Mouse (Mus musculus) MEL (cell line): ENCODE results near the gene Rps15. TPM values are rescaled to one million over a fixed set of nuclear protein-coding genes. Genes with fewer than 3 reads are reported as not detected.

Experiments
- DNase-seq: peaks from one replicate; pipeline ENCODE4 v3.0.0; 2011; ENCODE audit warnings: low read depth, low spot score
- H3K27ac ChIP-seq: 2 replicates; pipeline ENCODE4 v1.5.1; 2012; ENCODE audit warnings: low read depth, mild to moderate bottlenecking, control low read depth, low read length, moderate library complexity; ENCODE audit not compliant: control insufficient read depth
- H3K27me3 ChIP-seq, 2 experiments: fragments of 150-350 bp in 1 of 2; sonication (generic) in 1 of 2; 2 replicates each; pipeline ENCODE4 v1.6.1; 2012; ENCODE audit warnings: low read length in 2 of 2, mild to moderate bottlenecking in 2 of 2, improper control_type of control experiment in 1 of 2, moderate library complexity in 1 of 2; ENCODE audit not compliant: insufficient read depth in 2 of 2, control insufficient read depth in 1 of 2
- H3K36me3 ChIP-seq, 2 experiments: 2 replicates each; pipeline ENCODE4 v1.6.1; 2012 to 2014; ENCODE audit warnings: low read length in 2 of 2, improper control_type of control experiment in 1 of 2, inconsistent platforms in 1 of 2, mild to moderate bottlenecking in 1 of 2; ENCODE audit not compliant: insufficient read depth in 2 of 2, control insufficient read depth in 1 of 2
- H3K4me1 ChIP-seq, 2 experiments: fragments of 150-350 bp in 1 of 2; sonication (generic) in 1 of 2; 2 replicates each; pipeline ENCODE4 v1.6.1; 2012; ENCODE audit warnings: low read length in 2 of 2, improper control_type of control experiment in 1 of 2, mild to moderate bottlenecking in 1 of 2; ENCODE audit not compliant: insufficient read depth in 2 of 2, control insufficient read depth in 1 of 2
- H3K4me3 ChIP-seq, 2 experiments: fragments of 150-350 bp in 1 of 2; sonication (generic) in 1 of 2; 2 replicates each; pipeline ENCODE4 v1.5.1; 2012; ENCODE audit warnings: low read depth in 2 of 2, low read length in 2 of 2, mild to moderate bottlenecking in 2 of 2, moderate library complexity in 2 of 2, control low read depth in 1 of 2, improper control_type of control experiment in 1 of 2; ENCODE audit not compliant: control insufficient read depth in 1 of 2, insufficient read depth in 1 of 2
- H3K79me2 ChIP-seq: 2 replicates; pipeline ENCODE4 v1.6.1; 2012; ENCODE audit warnings: mild to moderate bottlenecking, low read length, moderate library complexity; ENCODE audit not compliant: control insufficient read depth, poor library complexity, insufficient read depth
- H3K9ac ChIP-seq: 2 replicates; pipeline ENCODE4 v1.6.1; 2012; ENCODE audit warnings: low read depth, mild to moderate bottlenecking, control low read depth, low read length, moderate library complexity; ENCODE audit not compliant: control insufficient read depth, poor library complexity, severe bottlenecking
- H3K9me3 ChIP-seq: fragments of 150-350 bp; sonication (generic); replicated peaks from 2 replicates; pipeline ENCODE4 v1.6.1; 2012; ENCODE audit warnings: mild to moderate bottlenecking, low read length, improper control_type of control experiment, moderate library complexity; ENCODE audit not compliant: insufficient read depth
- CHD1 ChIP-seq: IDR thresholded peaks from 2 replicates; pipeline ENCODE4 v1.6.1; 2012; ENCODE audit warnings: low read depth, mild to moderate bottlenecking, inconsistent platforms, low read length, improper control_type of control experiment
- CTCF ChIP-seq, 3 experiments: IDR thresholded peaks in 2 of 3; conservative IDR thresholded peaks in 1 of 3; 2 replicates each; pipeline ENCODE4 v1.5.1; 2011 to 2012; ENCODE audit warnings: low read length in 3 of 3, low read depth in 2 of 3, mild to moderate bottlenecking in 2 of 3, improper control_type of control experiment in 1 of 3, inconsistent platforms in 1 of 3, mixed read lengths in 1 of 3, moderate library complexity in 1 of 3; ENCODE audit not compliant: control insufficient read depth in 1 of 3, insufficient read depth in 1 of 3, poor library complexity in 1 of 3, severe bottlenecking in 1 of 3
- E2F4 ChIP-seq: IDR thresholded peaks from 2 replicates; pipeline ENCODE4 v1.6.1; 2011; ENCODE audit warnings: low read depth, low read length, improper control_type of control experiment, borderline replicate concordance
- GABPA ChIP-seq: IDR thresholded peaks from 2 replicates; pipeline ENCODE4 v1.6.1; 2012; ENCODE audit warnings: low read depth, mild to moderate bottlenecking, inconsistent platforms, low read length, improper control_type of control experiment, moderate library complexity
- MAZ ChIP-seq: IDR thresholded peaks from 2 replicates; pipeline ENCODE4 v1.6.1; 2012; ENCODE audit warnings: low read depth, mild to moderate bottlenecking, inconsistent platforms, low read length, improper control_type of control experiment
- MYB ChIP-seq: IDR thresholded peaks from 2 replicates; pipeline ENCODE4 v1.6.1; 2011; ENCODE audit warnings: mild to moderate bottlenecking, low read depth, low read length, improper control_type of control experiment
- MYC ChIP-seq: IDR thresholded peaks from 2 replicates; pipeline ENCODE4 v1.6.1; 2011; ENCODE audit warnings: low read depth, mild to moderate bottlenecking, low read length, improper control_type of control experiment, moderate library complexity
- POLR2A ChIP-seq, 2 experiments: IDR thresholded peaks; 2 replicates each; pipeline ENCODE4 v1.6.1; 2011 to 2012; ENCODE audit warnings: low read length in 2 of 2, mild to moderate bottlenecking in 2 of 2, control low read depth in 1 of 2, improper control_type of control experiment in 1 of 2, low read depth in 1 of 2, moderate library complexity in 1 of 2; ENCODE audit not compliant: control insufficient read depth in 1 of 2, insufficient read depth in 1 of 2, poor library complexity in 1 of 2
- POLR2AphosphoS5 ChIP-seq: IDR thresholded peaks from 2 replicates; pipeline ENCODE4 v1.6.1; 2012; ENCODE audit warnings: low read depth, borderline replicate concordance, mild to moderate bottlenecking, inconsistent platforms, low read length, moderate library complexity, mixed read lengths
- SMC3 ChIP-seq: IDR thresholded peaks from 2 replicates; pipeline ENCODE4 v1.6.1; 2011; ENCODE audit warnings: low read depth, low read length, improper control_type of control experiment
- TAL1 ChIP-seq: IDR thresholded peaks from 2 replicates; pipeline ENCODE4 v1.6.1; 2012; ENCODE audit warnings: mild to moderate bottlenecking, inconsistent platforms, low read length, moderate library complexity, mixed read lengths
- TBP ChIP-seq: IDR thresholded peaks from 2 replicates; pipeline ENCODE4 v1.8.0; 2011; ENCODE audit warnings: low read depth, low read length, improper control_type of control experiment
- TCF12 ChIP-seq: IDR thresholded peaks from 2 replicates; pipeline ENCODE4 v1.6.1; 2014; ENCODE audit warnings: low read depth, mild to moderate bottlenecking, inconsistent platforms, low read length, improper control_type of control experiment, moderate library complexity
- UBTF ChIP-seq: IDR thresholded peaks from 2 replicates; pipeline ENCODE4 v1.6.1; 2012; ENCODE audit warnings: low read depth, mild to moderate bottlenecking, inconsistent platforms, low read length, improper control_type of control experiment, moderate library complexity, borderline replicate concordance; ENCODE audit not compliant: insufficient read depth
- USF1 ChIP-seq: IDR thresholded peaks from 2 replicates; pipeline ENCODE4 v1.6.1; 2014; ENCODE audit warnings: low read depth, mild to moderate bottlenecking, inconsistent platforms, low read length, improper control_type of control experiment, moderate library complexity
- USF2 ChIP-seq, 2 experiments: IDR thresholded peaks; 2 replicates each; pipeline ENCODE4 v1.6.1; 2011 to 2012; ENCODE audit warnings: improper control_type of control experiment in 2 of 2, low read length in 2 of 2, borderline replicate concordance in 1 of 2, inconsistent platforms in 1 of 2, low read depth in 1 of 2, mild to moderate bottlenecking in 1 of 2; ENCODE audit not compliant: insufficient read depth in 1 of 2
- ZC3H11A ChIP-seq: IDR thresholded peaks from 2 replicates; pipeline ENCODE4 v1.6.1; 2012; ENCODE audit warnings: low read depth, mild to moderate bottlenecking, inconsistent platforms, low read length, improper control_type of control experiment
- ZKSCAN1 ChIP-seq: IDR thresholded peaks from 2 replicates; pipeline ENCODE4 v1.6.1; 2012; ENCODE audit warnings: low read depth, mild to moderate bottlenecking, inconsistent platforms, low read length, improper control_type of control experiment, moderate library complexity
- polyA plus RNA-seq, 2 experiments: library from polyadenylated mRNA; stranded (reverse) in 1 of 2; unstranded in 1 of 2; fragments of >175 nt in 1 of 2; fragments of >200 nt in 1 of 2; gene quantifications; 2 replicates each; pipeline versions ENCODE4 v1.2.1 to v1.2.4; 2012; ENCODE audit warnings: low replicate concordance in 2 of 2, low read depth in 1 of 2; ENCODE audit not compliant: insufficient read length in 2 of 2, insufficient read depth in 1 of 2, missing spikeins in 1 of 2
- total RNA-seq: library from RNA; depleted of rRNA; stranded (reverse); fragments of 300-350 nt; gene quantifications from 2 replicates; pipeline ENCODE4 v1.2.3, GENCODE M21; 2012

Gene Rps15
- total and polyA plus RNA-seq, 3 experiments = 1,331 to 4,320 (median 3,905) TPM

DNA sequence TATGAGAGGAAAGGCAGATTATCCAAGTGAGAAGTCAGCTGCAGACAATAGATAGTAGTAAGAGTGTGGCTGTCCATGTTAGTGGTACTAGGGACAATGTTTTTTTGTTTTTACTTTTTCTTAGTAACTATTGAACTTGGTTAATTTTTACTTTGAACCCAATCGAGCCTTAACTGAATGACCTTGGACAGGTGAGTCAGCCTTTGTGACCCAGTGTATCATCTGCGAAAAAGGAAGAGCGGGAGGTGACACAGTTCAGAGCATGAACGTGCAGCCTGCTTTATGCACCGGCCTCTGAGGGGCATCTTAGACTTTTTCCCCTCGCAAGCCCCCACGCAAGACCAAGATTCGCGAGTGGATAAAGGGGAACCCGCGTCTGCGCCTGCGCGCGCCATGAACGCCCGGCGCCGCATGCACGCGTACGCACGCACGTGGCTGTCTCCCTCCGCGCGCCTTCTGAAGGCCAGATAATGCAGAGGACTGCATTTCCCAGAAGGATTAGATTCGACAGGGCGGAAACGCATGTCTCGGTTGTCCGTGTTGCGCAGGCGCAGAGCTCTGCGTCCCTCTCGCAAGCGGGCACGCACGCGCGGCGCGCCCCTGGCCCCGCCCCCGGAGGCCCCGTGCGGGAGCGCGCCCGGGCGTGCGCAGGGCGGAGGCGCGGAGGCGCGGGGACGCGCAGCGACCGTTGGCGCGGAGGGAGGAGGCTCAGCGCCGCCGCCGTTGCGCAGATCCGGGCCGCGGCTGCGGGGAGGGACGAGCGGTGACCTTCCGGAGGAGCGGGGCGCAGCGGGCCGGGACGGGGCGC, 27.7 kb upstream of the Rps15 start (continued):
- TF ChIP-seq CHD1 (no peak), ZC3H11A (no peak), MYB (peak; percentile 80), MAZ (peak; percentile 60; the same call in 1 of the 2 replicates)

DNA sequence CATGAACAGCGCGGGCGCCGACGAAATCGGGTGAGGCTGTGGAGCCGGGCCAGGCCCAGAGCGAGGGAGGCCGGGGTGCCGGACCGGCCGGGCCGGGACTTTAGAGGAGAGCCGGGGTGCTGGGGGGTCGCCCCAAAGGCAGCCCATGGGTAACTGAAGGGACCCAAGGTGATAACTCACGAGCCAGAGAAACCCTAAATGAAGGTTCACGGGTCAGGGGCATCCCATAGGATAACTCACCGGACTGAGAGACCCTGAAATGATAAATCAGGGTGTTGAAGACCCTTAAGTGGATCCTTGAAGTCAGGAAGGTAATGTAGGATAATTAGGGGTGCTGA, 27.1 kb upstream of the Rps15 start:
- Histone ChIP-seq H3K27me3 (no peaks in the 10 kb centered on the region), H3K4me1 (peaks cover 6 to 28% of the 10 kb centered on the region in 2 experiments; a peak in 3 of 4 replicates), H3K4me3 (peak overlapping the region; percentile 91 to 98), H3K9ac (peak overlapping the region; percentile 93), H3K36me3 (peaks cover 4 to 22% of the 10 kb centered on the region in 2 experiments), H3K9me3 (no peaks in the 10 kb centered on the region), H3K79me2 (peaks cover 48% of the 10 kb centered on the region), H3K27ac (peak overlapping the region; percentile 74)
- TF ChIP-seq CTCF (IDR thresholded peaks at IDR 0.05 in 2 of 3, conservative IDR thresholded peaks at IDR 0.05 in 1 of 3; ENCODE audit: control insufficient read depth in 1 of 3, insufficient read depth in 1 of 3, low read depth in 2 of 3, low read length in 3 of 3, poor library complexity in 1 of 3, severe bottlenecking in 1 of 3) (no peak), MYC (no peak), GABPA (no peak), USF1 (no peak), ZC3H11A (no peak), ZKSCAN1 (no peak), TAL1 (no peak), E2F4 (no peak), USF2 (IDR thresholded peaks at IDR 0.05; ENCODE audit: borderline replicate concordance in 1 of 2, insufficient read depth in 1 of 2, low read depth in 1 of 2, low read length in 2 of 2) (no peak), POLR2AphosphoS5 (no peak), POLR2A (IDR thresholded peaks at IDR 0.05; ENCODE audit: control insufficient read depth in 1 of 2, insufficient read depth in 1 of 2, low read depth in 1 of 2, low read length in 2 of 2, poor library complexity in 1 of 2) (no peak), TCF12 (no peak; the same call in 1 of the 2 replicates), TBP (no peak), UBTF (no peak), SMC3 (no peak)
- no peak for DNase-seq
